Mouse (Mus musculus): ENCODE results near the gene Gskip. TPM values are rescaled to one million over a fixed set of nuclear protein-coding genes. Genes with fewer than 3 reads are reported as not detected.

The Gskip gene
- total RNA-seq, 1 experiment, result 7.2 TPM

DNA sequence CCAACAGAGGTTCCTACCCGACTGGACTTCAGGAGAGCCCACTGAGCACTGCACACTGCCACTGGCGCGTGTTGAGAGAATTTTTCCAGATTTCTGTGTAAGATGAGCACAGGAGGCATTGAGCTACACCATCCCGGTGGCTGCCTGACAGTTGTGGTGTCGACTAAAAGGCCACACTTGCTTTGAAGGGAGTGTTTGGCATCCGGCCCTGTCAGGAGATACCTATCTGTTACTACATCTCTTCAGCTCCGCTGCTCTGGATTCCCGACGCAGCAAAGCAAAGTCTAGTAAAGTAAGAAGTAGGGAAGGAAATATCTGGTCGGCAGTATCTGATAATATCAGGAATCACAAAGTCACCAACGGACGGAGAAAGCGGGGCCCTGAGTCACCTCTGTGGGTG lies 4.8 kb downstream of the Gskip start:
- TF ChIP-seq ZC3H11A (IDR thresholded peaks at IDR 0.05; ENCODE audit: borderline replicate concordance, low read depth, low read length) (no peak), HCFC1 (IDR thresholded peaks at IDR 0.05; ENCODE audit: borderline replicate concordance, insufficient read depth, low read length) (no peak), CHD2 (IDR thresholded peaks at IDR 0.05; ENCODE audit: low read depth, low read length) (no peak), ZNF384 (IDR thresholded peaks at IDR 0.05; ENCODE audit: low read depth, low read length) (no peak), MAFK (IDR thresholded peaks at IDR 0.05; ENCODE audit: insufficient read depth, low read depth, low read length) (no peak)
- peaks cover 2% of the 10 kb centered on the region; the same call in 1 of the 2 replicates for H3K36me3 ChIP-seq (ENCODE audit: control insufficient read depth, insufficient read depth, low read length, poor library complexity, severe bottlenecking)
- in situ Hi-C loops (cut with MboI; ENCODE audit: low sequenced_read_pairs in 2 of 2, unreplicated experiment in 2 of 2), result no loop called here

DNA sequence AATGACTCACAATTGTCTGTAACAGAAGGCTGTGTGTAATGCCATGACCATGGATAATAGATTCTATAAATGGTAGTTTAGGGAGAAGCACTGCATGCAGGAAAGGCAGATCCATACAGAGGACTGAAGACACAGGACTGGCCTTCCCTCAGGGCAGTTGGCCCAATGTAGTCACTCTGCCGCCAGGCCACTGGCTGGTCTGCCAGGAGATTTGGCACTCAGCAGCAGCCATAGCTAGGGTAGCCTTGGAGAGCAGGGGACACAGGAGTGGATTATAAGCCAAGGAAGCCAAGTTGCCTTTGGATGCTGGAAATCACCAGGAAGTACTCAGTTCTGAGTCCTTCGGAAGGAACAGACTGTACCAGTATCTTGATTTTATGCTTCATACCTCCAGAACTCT lies 9.4 kb downstream of the Gskip start:
- Histone ChIP-seq H3K4me1 (ENCODE audit: control insufficient read depth in 2 of 2, insufficient read depth in 2 of 2, low read length in 2 of 2, poor library complexity in 1 of 2) (peaks cover 0 to 5% of the 10 kb centered on the region in 2 experiments; a peak in 1 of 4 replicates), H3K27ac (ENCODE audit: insufficient read depth, low read depth, low read length, poor library complexity, severe bottlenecking) (no peak overlapping the region), H3K4me3 (ENCODE audit: insufficient read depth in 1 of 2, low read depth in 1 of 2, low read length in 2 of 2, poor library complexity in 1 of 2, severe bottlenecking in 1 of 2) (no peak overlapping the region), H3K9me3 (ENCODE audit: control insufficient read depth, insufficient read depth, low read depth, low read length) (no peaks in the 10 kb centered on the region), H3K36me3 (ENCODE audit: control insufficient read depth, insufficient read depth, low read length, poor library complexity, severe bottlenecking) (peaks cover 2% of the 10 kb centered on the region; the same call in 1 of the 2 replicates), H3K9ac (ENCODE audit: insufficient read depth, low read depth, low read length, poor library complexity, severe bottlenecking) (no peak overlapping the region)
- TF ChIP-seq CHD2 (IDR thresholded peaks at IDR 0.05; ENCODE audit: low read depth, low read length), result no peak
- no peak for TF ChIP-seq ZNF384 (IDR thresholded peaks at IDR 0.05; ENCODE audit: low read depth, low read length)
- TF ChIP-seq ZC3H11A (IDR thresholded peaks at IDR 0.05; ENCODE audit: borderline replicate concordance, low read depth, low read length), result no peak
- no peak for TF ChIP-seq MAFK (IDR thresholded peaks at IDR 0.05; ENCODE audit: insufficient read depth, low read depth, low read length)
- DNase-seq (ENCODE audit: low read depth, low spot score), result no peak
- in situ Hi-C loops (cut with MboI; ENCODE audit: low sequenced_read_pairs in 2 of 2, unreplicated experiment in 2 of 2), result no loop called here

More for the DNA sequence above, 4.8 kb downstream of the Gskip start:
- no peaks in the 10 kb centered on the region for H3K9me3 ChIP-seq (ENCODE audit: control insufficient read depth, insufficient read depth, low read depth, low read length)
- no peak overlapping the region for H3K4me3 ChIP-seq (ENCODE audit: insufficient read depth in 1 of 2, low read depth in 1 of 2, low read length in 2 of 2, poor library complexity in 1 of 2, severe bottlenecking in 1 of 2)
- H3K9ac ChIP-seq (ENCODE audit: insufficient read depth, low read depth, low read length, poor library complexity, severe bottlenecking), result no peak overlapping the region
- DNase-seq (ENCODE audit: low read depth, low spot score), result no peak
- H3K4me1 ChIP-seq (ENCODE audit: control insufficient read depth in 2 of 2, insufficient read depth in 2 of 2, low read length in 2 of 2, poor library complexity in 1 of 2), result no peaks in the 10 kb centered on the region; a peak in 1 of 4 replicates
- H3K27ac ChIP-seq (ENCODE audit: insufficient read depth, low read depth, low read length, poor library complexity, severe bottlenecking), result no peak overlapping the region

DNA sequence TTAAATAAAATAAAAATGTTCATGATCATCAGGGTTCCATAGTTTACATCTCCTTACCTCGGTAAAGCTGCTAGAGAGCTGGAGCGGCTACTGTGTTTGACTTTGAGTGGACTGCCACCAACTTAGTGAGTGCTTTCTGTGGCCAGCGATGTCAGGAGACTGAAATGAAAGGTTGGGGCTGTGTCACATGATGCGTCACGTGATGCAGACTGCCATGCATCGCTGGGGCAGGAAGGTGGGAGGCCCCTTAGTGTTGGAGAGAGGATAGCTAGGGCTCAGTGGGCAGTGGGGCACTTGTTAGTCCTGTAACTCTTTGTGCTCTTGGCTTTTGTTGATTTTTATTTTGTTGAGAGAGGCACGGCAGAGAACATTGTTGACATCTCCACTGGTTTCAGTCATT lies 11.2 kb downstream of the Gskip start:
- Histone ChIP-seq H3K9ac (ENCODE audit: insufficient read depth, low read depth, low read length, poor library complexity, severe bottlenecking) (peak overlapping the region; percentile 31; the same call in 1 of the 2 replicates), H3K9me3 (ENCODE audit: control insufficient read depth, insufficient read depth, low read depth, low read length) (no peaks in the 10 kb centered on the region), H3K36me3 (ENCODE audit: control insufficient read depth, insufficient read depth, low read length, poor library complexity, severe bottlenecking) (peaks cover 2% of the 10 kb centered on the region; the same call in 1 of the 2 replicates), H3K4me1 (ENCODE audit: control insufficient read depth in 2 of 2, insufficient read depth in 2 of 2, low read length in 2 of 2, poor library complexity in 1 of 2) (peaks cover 0 to 10% of the 10 kb centered on the region in 2 experiments; a peak in 2 of 4 replicates), H3K4me3 (ENCODE audit: insufficient read depth in 1 of 2, low read depth in 1 of 2, low read length in 2 of 2, poor library complexity in 1 of 2, severe bottlenecking in 1 of 2) (no peak overlapping the region), H3K27ac (ENCODE audit: insufficient read depth, low read depth, low read length, poor library complexity, severe bottlenecking) (no peak overlapping the region)
- in situ Hi-C loops (cut with MboI; ENCODE audit: low sequenced_read_pairs in 2 of 2, unreplicated experiment in 2 of 2), result no loop called here
- peak; percentile 20 for DNase-seq (ENCODE audit: low read depth, low spot score)
- no peak for TF ChIP-seq CHD2 (IDR thresholded peaks at IDR 0.05; ENCODE audit: low read depth, low read length)
- no peak for TF ChIP-seq MAFK (IDR thresholded peaks at IDR 0.05; ENCODE audit: insufficient read depth, low read depth, low read length)
- no peak for TF ChIP-seq HCFC1 (IDR thresholded peaks at IDR 0.05; ENCODE audit: borderline replicate concordance, insufficient read depth, low read length)
- no peak for TF ChIP-seq ZC3H11A (IDR thresholded peaks at IDR 0.05; ENCODE audit: borderline replicate concordance, low read depth, low read length)
- no peak for TF ChIP-seq ZNF384 (IDR thresholded peaks at IDR 0.05; ENCODE audit: low read depth, low read length)

DNA sequence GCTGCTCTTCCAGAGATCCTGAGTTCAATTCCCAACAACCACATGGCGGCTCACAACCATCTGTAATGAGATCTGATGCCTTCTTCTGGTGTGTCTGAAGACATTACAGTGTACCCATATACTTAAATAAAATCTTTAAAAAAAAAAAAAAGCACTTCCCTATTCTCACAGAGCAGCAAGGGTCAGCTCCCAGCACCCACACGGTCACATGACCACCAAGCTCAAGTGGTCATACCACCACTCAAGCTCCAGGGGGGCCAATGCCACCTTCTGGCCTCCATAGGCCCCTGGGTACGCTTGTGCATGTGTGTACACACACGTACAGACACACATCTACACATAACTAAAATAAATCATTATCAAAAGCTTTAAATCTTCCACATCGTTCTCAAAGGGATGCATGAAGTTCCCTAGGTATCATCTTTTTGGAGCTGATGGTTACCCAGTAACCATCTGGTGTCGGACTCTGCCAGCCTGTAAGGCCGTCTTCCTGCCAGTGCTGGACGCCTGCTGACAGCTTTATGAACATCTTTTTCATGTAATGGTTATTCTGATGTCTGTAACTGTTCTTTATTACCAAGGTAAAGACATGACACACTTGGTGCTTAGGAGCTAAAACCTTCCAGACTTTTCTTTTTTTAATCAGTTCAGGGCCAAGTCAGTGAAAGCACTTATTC lies 12.6 kb downstream of the Gskip start:
- no peak overlapping the region for H3K27ac ChIP-seq (ENCODE audit: insufficient read depth, low read depth, low read length, poor library complexity, severe bottlenecking)
- no peak overlapping the region for H3K9ac ChIP-seq (ENCODE audit: insufficient read depth, low read depth, low read length, poor library complexity, severe bottlenecking)
- H3K36me3 ChIP-seq (ENCODE audit: control insufficient read depth, insufficient read depth, low read length, poor library complexity, severe bottlenecking), result peaks cover 2% of the 10 kb centered on the region; the same call in 1 of the 2 replicates
- peaks cover 0 to 10% of the 10 kb centered on the region in 2 experiments; a peak in 2 of 4 replicates for H3K4me1 ChIP-seq (ENCODE audit: control insufficient read depth in 2 of 2, insufficient read depth in 2 of 2, low read length in 2 of 2, poor library complexity in 1 of 2)
- H3K9me3 ChIP-seq (ENCODE audit: control insufficient read depth, insufficient read depth, low read depth, low read length), result no peaks in the 10 kb centered on the region
- DNase-seq (ENCODE audit: low read depth, low spot score), result no peak
- no peak for TF ChIP-seq ZC3H11A (IDR thresholded peaks at IDR 0.05; ENCODE audit: borderline replicate concordance, low read depth, low read length)
- TF ChIP-seq ZNF384 (IDR thresholded peaks at IDR 0.05; ENCODE audit: low read depth, low read length), result no peak
- no peak for TF ChIP-seq CHD2 (IDR thresholded peaks at IDR 0.05; ENCODE audit: low read depth, low read length)
- no peak for TF ChIP-seq MAFK (IDR thresholded peaks at IDR 0.05; ENCODE audit: insufficient read depth, low read depth, low read length)
- no peak for TF ChIP-seq HCFC1 (IDR thresholded peaks at IDR 0.05; ENCODE audit: borderline replicate concordance, insufficient read depth, low read length)
- in situ Hi-C loops (cut with MboI; ENCODE audit: low sequenced_read_pairs in 2 of 2, unreplicated experiment in 2 of 2), result no loop called here
- H3K4me3 ChIP-seq (ENCODE audit: insufficient read depth in 1 of 2, low read depth in 1 of 2, low read length in 2 of 2, poor library complexity in 1 of 2, severe bottlenecking in 1 of 2), result no peak overlapping the region

Data from ES-E14 (cell line).